Comparison of ENCODE assay signal across 13 mouse cellular contexts in genomic region chr7:110087914-110088313, GRCm38 (mm10). TPM values are rescaled to one million over a fixed set of nuclear protein-coding genes. Genes with fewer than 3 reads are reported as not detected.
DNase-seq lines count a peak whose midpoint lies in the region; ATAC-seq and TF ChIP-seq lines count a peak whose summit lies in the region.
"Had no signal": no experiment of that assay in that cellular context is flagged by ENCODE, and none has a peak within 500 bp of the region (broad histone marks: within the 10 kb centered on the region; RNA-seq: fewer than 3 reads in every experiment).

No protein-coding gene starts in this region.

- H3K4me1 ChIP-seq in kidney, adult 2 months (ENCODE audit: control insufficient read depth, insufficient read depth, low read length) = no peaks in the 10 kb centered on the region; the same call in 1 of the 2 replicates
- H3K4me1 ChIP-seq in lung, embryonic 15.5 days = peaks cover 8% of the 10 kb centered on the region; the same call in 1 of the 2 replicates
- H3K4me1 ChIP-seq in lung, adult 2 months (ENCODE audit: control insufficient read depth, insufficient read depth, low read length) = peaks cover 4% of the 10 kb centered on the region; the same call in 1 of the 2 replicates
- no peaks in the 10 kb centered on the region for H3K4me1 ChIP-seq in liver, postnatal 0 days (ENCODE audit: insufficient read depth)
- no peaks in the 10 kb centered on the region for H3K4me1 ChIP-seq in stomach, postnatal 0 days (replicated peaks; ENCODE audit: control insufficient read depth, insufficient read depth)
- H3K4me1 ChIP-seq: neural tube, embryonic 12.5 days had no signal

- DNase-seq in kidney, adult 2 months = peak; percentile 36
- DNase-seq in kidney, postnatal 4 days = no peak
- DNase-seq in lung, adult 2 months = no peak
- DNase-seq in liver, postnatal 0 days = no peak
- DNase-seq in stomach, postnatal 0 days (ENCODE audit: low spot score) = no peak
- DNase-seq in thymus, postnatal 10 days (ENCODE audit: low spot score in 2 of 2) = no peak
- DNase-seq in thymus, postnatal 0 days (ENCODE audit: low spot score) = no peak
- DNase-seq: cerebellum, adult 9-11 months; embryo, embryonic 11 days had no signal

- H3K9ac ChIP-seq in lung, embryonic 15.5 days = no peak overlapping the region
- no peak overlapping the region for H3K9ac ChIP-seq in liver, postnatal 0 days (replicated peaks)
- H3K9ac ChIP-seq in stomach, postnatal 0 days (ENCODE audit: low read length) = no peak overlapping the region
- H3K9ac ChIP-seq: forebrain, embryonic 12.5 days; neural tube, embryonic 12.5 days had no signal

- no peak overlapping the region for H3K27ac ChIP-seq in kidney, adult 2 months (ENCODE audit: insufficient read depth, low read depth, low read length)
- peak overlapping the region; percentile 68 for H3K27ac ChIP-seq in lung, embryonic 15.5 days
- H3K27ac ChIP-seq in liver, postnatal 0 days (ENCODE audit: low read depth) = peak overlapping the region; percentile 77
- H3K27ac ChIP-seq in stomach, postnatal 0 days (replicated peaks) = peak overlapping the region; percentile 69; the same call in 1 of the 2 replicates
- H3K27ac ChIP-seq: forebrain, embryonic 12.5 days; neural tube, embryonic 12.5 days had no signal

- TF ChIP-seq EP300 in liver, postnatal 0 days (IDR thresholded peaks at IDR 0.05; ENCODE audit: low read depth) = no peak
- no peak for TF ChIP-seq EP300 in stomach, postnatal 0 days (optimal IDR thresholded peaks at IDR 0.05)

- 38% methylated on average over 4 of the region's 4 CpGs for WGBS in kidney, adult 2 months
- WGBS in lung, embryonic 15.5 days = 49% methylated on average over 4 of the region's 4 CpGs
- 48% methylated on average over 4 of the region's 4 CpGs for WGBS in lung, adult 2 months
- 64% methylated on average over 4 of the region's 4 CpGs for WGBS in liver, postnatal 0 days (ENCODE audit: insufficient replicate concordance)
- WGBS in stomach, postnatal 0 days = 49% methylated on average over 4 of the region's 4 CpGs

- H3K4me3 ChIP-seq in kidney, adult 2 months (ENCODE audit: insufficient read depth, low read depth, low read length) = no peak overlapping the region
- no peak overlapping the region for H3K4me3 ChIP-seq in lung, embryonic 15.5 days
- H3K4me3 ChIP-seq in lung, adult 2 months (replicated peaks; ENCODE audit: extremely low read depth, low read depth, low read length) = no peak overlapping the region
- H3K4me3 ChIP-seq in liver, postnatal 0 days (ENCODE audit: low read depth, low read length) = no peak overlapping the region
- H3K4me3 ChIP-seq in stomach, postnatal 0 days (ENCODE audit: low read depth, low read length) = no peak overlapping the region
- H3K4me3 ChIP-seq: forebrain, embryonic 12.5 days; neural tube, embryonic 12.5 days had no signal

- H3K27me3 ChIP-seq in kidney, adult 2 months (replicated peaks; ENCODE audit: control insufficient read depth, insufficient read depth, low read length) = no peaks in the 10 kb centered on the region
- H3K27me3 ChIP-seq in lung, embryonic 15.5 days = no peaks in the 10 kb centered on the region
- H3K27me3 ChIP-seq in liver, postnatal 0 days (ENCODE audit: insufficient read depth, low read length) = no peaks in the 10 kb centered on the region
- H3K27me3 ChIP-seq in stomach, postnatal 0 days (ENCODE audit: control insufficient read depth, insufficient read depth, low read length) = no peaks in the 10 kb centered on the region
- H3K27me3 ChIP-seq: forebrain, embryonic 12.5 days; neural tube, embryonic 12.5 days had no signal

- no peak for TF ChIP-seq POLR2A in kidney, adult 2 months (IDR thresholded peaks at IDR 0.05; ENCODE audit: low read depth, low read length)
- no peak for TF ChIP-seq POLR2A in lung, adult 2 months (IDR thresholded peaks at IDR 0.05; ENCODE audit: borderline replicate concordance, extremely low read depth, low read depth, low read length)

- H3K4me2 ChIP-seq in lung, embryonic 15.5 days = no peak overlapping the region
- H3K4me2 ChIP-seq in liver, postnatal 0 days (ENCODE audit: low read depth, low read length) = no peak overlapping the region
- H3K4me2 ChIP-seq in stomach, postnatal 0 days (replicated peaks; ENCODE audit: low read depth) = no peak overlapping the region
- H3K4me2 ChIP-seq: forebrain, embryonic 12.5 days; neural tube, embryonic 12.5 days had no signal

- no peak for TF ChIP-seq CTCF in kidney, adult 2 months (conservative IDR thresholded peaks at IDR 0.05; ENCODE audit: insufficient read depth, insufficient read length, low read depth, low read length)
- TF ChIP-seq CTCF in lung, adult 2 months (IDR thresholded peaks at IDR 0.05; ENCODE audit: insufficient read depth, low read length) = no peak
- no peak for TF ChIP-seq CTCF in liver, postnatal 0 days (IDR thresholded peaks at IDR 0.05; ENCODE audit: low read depth)
- no peak for TF ChIP-seq CTCF in stomach, postnatal 0 days (IDR thresholded peaks at IDR 0.05; ENCODE audit: low read depth)

- peak; percentile 68 for ATAC-seq in lung, embryonic 15.5 days (ENCODE audit: borderline replicate concordance, extremely low read depth, low FRiP score, low TSS enrichment)
- ATAC-seq in liver, postnatal 0 days = peak; percentile 97
- peak; percentile 96 for ATAC-seq in stomach, postnatal 0 days (ENCODE audit: low FRiP score, low TSS enrichment)
- ATAC-seq: midbrain, embryonic 16.5 days had no signal

- no peaks in the 10 kb centered on the region for H3K9me3 ChIP-seq in lung, embryonic 15.5 days
- H3K9me3 ChIP-seq in liver, postnatal 0 days (ENCODE audit: low read length) = peaks cover 3% of the 10 kb centered on the region; the same call in 1 of the 2 replicates
- no peaks in the 10 kb centered on the region for H3K9me3 ChIP-seq in stomach, postnatal 0 days (ENCODE audit: control insufficient read depth, low read length)
- H3K9me3 ChIP-seq: forebrain, embryonic 12.5 days; neural tube, embryonic 12.5 days had no signal

- H3K36me3 ChIP-seq in kidney, adult 2 months (ENCODE audit: control insufficient read depth, insufficient read depth, low read length) = peaks cover 7% of the 10 kb centered on the region
- H3K36me3 ChIP-seq in lung, embryonic 15.5 days = peaks cover 79% of the 10 kb centered on the region
- H3K36me3 ChIP-seq in liver, postnatal 0 days (replicated peaks; ENCODE audit: insufficient read depth, low read length) = peaks cover 63% of the 10 kb centered on the region
- H3K36me3 ChIP-seq in stomach, postnatal 0 days (ENCODE audit: control insufficient read depth, insufficient read depth, low read length) = peaks cover 39% of the 10 kb centered on the region

RNA-seq across cellular contexts. Expression of gene Zfp143, which starts 26.9 kb away (rescaled TPM):
- 7.5 and 9.4 TPM in 2 replicates for polyA plus RNA-seq in kidney, adult 2 months (2012; rRNA removed)
- polyA plus RNA-seq in lung, embryonic 15.5 days (2015; fragmentation: Nextera tagmentation; extraction: Ambion mirVana) = 20.7 and 21.2 TPM in 2 replicates
- polyA plus RNA-seq in lung, adult 2 months (2012; rRNA removed) = 12.5 and 15.0 TPM in 2 replicates
- 4.1 and 5.2 TPM in 2 replicates for polyA plus RNA-seq in liver, postnatal 0 days (2015; fragmentation: Nextera tagmentation; extraction: Ambion mirVana)
- polyA plus RNA-seq in stomach, postnatal 0 days (2015; fragmentation: Nextera tagmentation; extraction: Ambion mirVana) = 6.0 and 6.4 TPM in 2 replicates
- polyA plus RNA-seq in thymus, postnatal 0 days (2015; fragmentation: Nextera tagmentation; extraction: Ambion mirVana) = 21.6 and 21.9 TPM in 2 replicates

RNA-seq across cellular contexts. Expression of gene Wee1, which starts 33.9 kb away (rescaled TPM):
- 4.0 and 4.4 TPM in 2 replicates for polyA plus RNA-seq in kidney, adult 2 months (2012; rRNA removed)
- polyA plus RNA-seq in lung, embryonic 15.5 days (2015; fragmentation: Nextera tagmentation; extraction: Ambion mirVana) = 31.4 and 32.9 TPM in 2 replicates
- polyA plus RNA-seq in lung, adult 2 months (2012; rRNA removed) = 2.9 and 5.9 TPM in 2 replicates
- 4.5 and 5.3 TPM in 2 replicates for polyA plus RNA-seq in liver, postnatal 0 days (2015; fragmentation: Nextera tagmentation; extraction: Ambion mirVana)
- polyA plus RNA-seq in stomach, postnatal 0 days (2015; fragmentation: Nextera tagmentation; extraction: Ambion mirVana) = 14.5 and 16.6 TPM in 2 replicates
- polyA plus RNA-seq in thymus, postnatal 0 days (2015; fragmentation: Nextera tagmentation; extraction: Ambion mirVana) = 15.9 and 17.0 TPM in 2 replicates
